Mouse (Mus musculus) gastrocnemius, postnatal 25 days (tissue): ENCODE measurements around the gene Gm12789. TPM values are rescaled to one million over a fixed set of nuclear protein-coding genes. Genes with fewer than 3 reads are reported as not detected.
"Not testable (repeated sequence)": the region's sequence is repeated elsewhere in the genome, so short reads cannot be mapped to it uniquely, and the experiment has no call there.

ENCODE experiments used
- DNase-seq: peaks from one replicate; pipeline ENCODE4 v3.0.0; 2022
- long read RNA-seq, 2 experiments: library from polyadenylated mRNA; stranded (forward); transcript quantifications; one replicate each; pipeline ENCODE4 v2.0.0; 2021
- total RNA-seq, 2 experiments: library from RNA; stranded (reverse); gene quantifications; 1 replicate in 1 of 2; 2 replicates in 1 of 2; pipeline ENCODE4 v1.2.3; 2021

The Gm12789 gene
- not detected for total RNA-seq
- long read RNA-seq, experiment 1 = 0 reads
- long read RNA-seq, experiment 2 = 0 reads

GRCm38 (mm10) chr4:101986326-101986725 is at the start of gene Gm12789:
Gm12789 (plus strand) TSS chr4:101986626.
- not testable (repeated sequence) for DNase-seq

- DNase-seq = not testable (repeated sequence)
These were observed 46.3 kb upstream of the Gm12789 start, which contains the start of gene Gm12794 for GRCm38 (mm10) chr4:101940107-101940506. Gm12794 (plus strand) TSS chr4:101940407.

GRCm38 (mm10) chr4:101980949-101981348 is 5.5 kb upstream of the Gm12789 start, which contains the start of gene Gm12790:
Gm12790 (minus strand) TSS chr4:101981049.
- not testable (repeated sequence) for DNase-seq

- no peak for DNase-seq
These were observed 748 bp upstream of the Gm12789 start for GRCm38 (mm10) chr4:101985678-101986077.

GRCm38 (mm10) chr4:101997426-101997825 is 11.0 kb downstream of the Gm12789 start:
- no peak for DNase-seq

GRCm38 (mm10) chr4:101998267-101998922 is 12.0 kb downstream of the Gm12789 start:
- DNase-seq = no peak

GRCm38 (mm10) chr4:102026619-102027018 is 40.2 kb downstream of the Gm12789 start:
- DNase-seq = no peak

Other genes with a start within 250 kb of the Gm12789 start
- not detected for gene B020004J07Rik, start 142.6 kb upstream of the Gm12789 start, total RNA-seq
- gene C130073F10Rik, start 92.8 kb upstream of the Gm12789 start, total RNA-seq = not detected
- not detected for gene Gm12800, start 77.5 kb upstream of the Gm12789 start, total RNA-seq
- not detected for gene Gm12794, start 46.2 kb upstream of the Gm12789 start, total RNA-seq
- not detected for gene Gm12790, start 5.6 kb upstream of the Gm12789 start, total RNA-seq
- gene Pde4b, start 100.9 kb downstream of the Gm12789 start, total RNA-seq = 10 to 100 TPM; 37.4 to 45.2 TPM